Mouse (Mus musculus) lung, adult 2 months (tissue): ENCODE measurements at regions not wholly inside any gene's neighbourhood (a gene's known extent, or its start where the extent isn't known, plus 50 kb on each side); places are given as distances from the start of the nearest gene placed in this dataset.

Experiments
- DNase-seq: peaks from one replicate; pipeline ENCODE4 v3.0.0; 2022
- H3K4me1 ChIP-seq: fragments of 200-500 bp; 2 replicates; pipeline ENCODE4 v1.6.1; 2011; ENCODE audit warnings: low read length; ENCODE audit not compliant: control insufficient read depth, insufficient read depth
- H3K4me3 ChIP-seq: fragments of 200-500 bp; replicated peaks from 2 replicates; pipeline ENCODE3; 2011; ENCODE audit warnings: low read depth, mild to moderate bottlenecking, control low read depth, low read length; ENCODE audit errors: extremely low read depth
- CTCF ChIP-seq: fragments of 200-500 bp; IDR thresholded peaks from 2 replicates; pipeline ENCODE4 v1.5.1; 2011; ENCODE audit warnings: mild to moderate bottlenecking, low read length, control low read depth; ENCODE audit not compliant: insufficient read depth
- POLR2A ChIP-seq: fragments of 200-500 bp; IDR thresholded peaks from 2 replicates; pipeline ENCODE4 v1.6.1; 2011; ENCODE audit warnings: low read depth, mild to moderate bottlenecking, control low read depth, low read length, borderline replicate concordance; ENCODE audit errors: extremely low read depth
- whole genome bisulfite sequencing: fragments of 180-500 bp; shearing (Covaris S2); methylation state at CpG from one replicate; pipeline ENCODE4 v1.1.7; 2018; 5-methylcytosine and 5-hydroxymethylcytosine counted together

GRCm38 (mm10) chr6:98513217-98513616 lies 170.7 kb upstream of the Gm765 start:
- no peak for DNase-seq
- no peaks in the 10 kb centered on the region; the same call in none of the 2 replicates for H3K4me1 ChIP-seq
- no peak overlapping the region for H3K4me3 ChIP-seq
- TF ChIP-seq POLR2A (no peak), CTCF (no peak)
- 22% methylated on average over 3 of the region's 3 CpGs for WGBS

- TF ChIP-seq CTCF (no peak), POLR2A (no peak)
- DNase-seq: no peak
- no peaks in the 10 kb centered on the region for H3K4me1 ChIP-seq
- 70% methylated on average over 2 of the region's 2 CpGs for WGBS
- H3K4me3 ChIP-seq: no peak overlapping the region
These were observed 160.2 kb upstream of the Gm765 start for GRCm38 (mm10) chr6:98502726-98503125.

GRCm38 (mm10) chr6:98499721-98500120 lies 157.2 kb upstream of the Gm765 start:
- Histone ChIP-seq H3K4me1 (no peaks in the 10 kb centered on the region), H3K4me3 (no peak overlapping the region)
- DNase-seq: no peak
- TF ChIP-seq POLR2A (no peak), CTCF (no peak)
- 82% methylated on average over 5 of the region's 5 CpGs for WGBS

- WGBS: 87% methylated on average over 3 of the region's 3 CpGs
- DNase-seq: no peak
- no peak overlapping the region for H3K4me3 ChIP-seq
- no peaks in the 10 kb centered on the region for H3K4me1 ChIP-seq
- TF ChIP-seq POLR2A (no peak), CTCF (no peak)
These were observed 144.1 kb upstream of the Gm765 start for GRCm38 (mm10) chr6:98486626-98487025.

DNA sequence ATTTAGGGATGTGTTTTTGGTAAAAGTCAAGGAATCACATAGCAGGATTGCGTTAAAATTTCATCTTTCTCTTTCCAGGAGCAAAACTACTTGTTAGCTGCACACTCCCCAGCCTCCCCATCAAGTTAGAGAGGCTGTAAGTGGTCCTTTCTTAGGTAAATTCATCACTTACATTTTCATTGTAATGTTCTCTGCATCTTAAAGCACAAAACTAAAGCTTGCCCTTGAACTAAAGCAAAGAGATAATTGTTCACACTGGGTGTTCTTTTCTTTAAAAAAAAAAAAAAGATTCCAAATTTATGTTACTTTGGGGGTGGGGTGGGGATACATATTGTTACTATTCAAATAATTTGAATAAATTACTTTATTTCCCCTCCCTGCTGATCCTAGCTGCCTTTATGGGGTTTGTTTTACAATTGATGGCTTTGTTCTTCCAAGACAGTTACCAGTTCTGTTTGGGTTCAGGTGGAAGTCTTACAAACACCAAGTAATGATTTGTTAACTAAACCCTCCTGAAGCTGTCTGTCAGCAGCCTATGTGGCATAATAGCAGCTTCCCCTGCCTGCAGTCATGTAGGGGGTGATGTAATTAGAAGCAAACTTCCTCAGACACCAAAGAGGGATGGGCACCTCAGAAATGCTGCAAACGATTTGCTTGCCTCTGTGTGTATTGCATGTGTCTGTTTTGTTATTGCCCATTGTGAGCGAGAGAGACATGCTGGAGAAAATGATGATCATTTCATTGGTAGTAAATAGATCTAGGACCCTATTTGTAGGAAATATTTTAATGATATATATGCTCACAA lies 141.0 kb upstream of the Gm765 start:
- DNase-seq: no peak
- WGBS: 60% methylated on average over 3 of the region's 3 CpGs
- TF ChIP-seq POLR2A (no peak), CTCF (no peak)
- H3K4me3 ChIP-seq: no peak overlapping the region
- H3K4me1 ChIP-seq: no peaks in the 10 kb centered on the region

DNA sequence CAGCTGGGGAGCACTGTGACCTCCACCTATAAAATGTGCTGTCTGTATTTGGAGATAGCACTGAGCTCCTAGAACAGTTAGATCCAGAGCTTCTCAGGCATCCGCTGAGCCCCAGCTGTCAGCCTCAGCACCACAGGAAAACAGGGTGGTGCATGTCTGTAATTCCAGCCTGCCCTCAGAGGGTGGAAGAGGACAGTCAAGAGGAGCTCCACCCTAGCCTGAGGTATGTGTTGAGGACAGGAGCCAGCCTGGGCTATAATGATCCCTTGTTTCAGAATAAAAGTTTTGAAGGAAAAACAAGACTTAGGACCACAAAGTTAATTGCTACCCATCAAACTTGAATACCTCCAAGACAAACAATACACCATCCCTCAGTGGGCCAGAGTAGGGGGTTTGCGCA lies 139.8 kb upstream of the Gm765 start:
- H3K4me1 ChIP-seq: no peaks in the 10 kb centered on the region
- no peak overlapping the region for H3K4me3 ChIP-seq
- TF ChIP-seq CTCF (no peak), POLR2A (no peak)
- 76% methylated on average over 2 of the region's 2 CpGs for WGBS
- no peak for DNase-seq

- no peak for DNase-seq
- H3K4me3 ChIP-seq: no peak overlapping the region
- no peaks in the 10 kb centered on the region for H3K4me1 ChIP-seq
- no peak for TF ChIP-seq CTCF
- no peak for TF ChIP-seq POLR2A
These were observed 125.0 kb upstream of the Gm765 start for GRCm38 (mm10) chr6:98467563-98467962.

DNA sequence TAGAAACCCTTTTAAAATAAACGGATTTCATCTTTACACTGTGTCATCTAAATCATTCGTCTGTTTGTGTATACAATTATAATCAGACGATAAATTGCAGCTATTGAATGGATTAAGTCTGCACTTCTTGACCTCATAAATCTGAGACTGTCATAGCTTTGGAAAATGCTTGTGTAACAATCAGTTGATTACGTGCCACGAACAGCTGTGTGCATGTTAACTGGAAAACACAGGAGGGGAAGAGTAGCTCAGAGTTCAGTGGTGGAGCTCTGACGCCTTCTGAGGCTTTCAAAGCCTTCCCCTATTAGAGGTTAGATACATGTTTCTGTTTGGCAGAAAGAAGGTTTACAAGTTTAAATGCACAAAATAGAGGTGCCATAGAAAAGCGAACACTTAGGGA lies 109.7 kb upstream of the Gm765 start:
- H3K4me1 ChIP-seq: no peaks in the 10 kb centered on the region
- H3K4me3 ChIP-seq: no peak overlapping the region
- TF ChIP-seq CTCF: no peak
- TF ChIP-seq POLR2A: no peak
- 42% methylated on average over 7 of the region's 7 CpGs for WGBS
- DNase-seq: no peak

DNA sequence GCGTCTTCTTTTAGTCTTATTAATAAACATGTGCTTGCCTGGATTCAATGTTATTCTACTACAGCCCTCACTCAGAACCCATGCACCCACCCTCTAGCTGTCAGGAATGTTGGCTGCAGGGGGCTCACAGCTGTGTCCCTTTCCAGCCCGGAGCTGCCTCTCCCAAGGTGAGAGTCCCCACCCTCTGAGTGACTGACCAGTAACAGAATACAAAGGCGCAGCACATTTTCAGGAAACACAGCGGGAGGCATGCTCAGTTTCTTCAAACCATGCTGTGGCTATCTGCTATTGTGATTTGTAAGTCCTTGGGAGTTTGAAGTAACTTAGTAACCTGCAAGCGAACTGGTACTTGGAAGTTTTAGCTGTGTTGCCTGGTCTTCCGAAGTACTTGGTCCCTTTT lies 93.1 kb upstream of the Gm765 start:
- TF ChIP-seq CTCF (no peak), POLR2A (no peak)
- Histone ChIP-seq H3K4me1 (no peaks in the 10 kb centered on the region), H3K4me3 (no peak overlapping the region)
- DNase-seq: no peak
- whole genome bisulfite sequencing: 23% methylated on average over 6 of the region's 6 CpGs

- DNase-seq: no peak
- WGBS: 62% methylated on average over 6 of the region's 6 CpGs
- no peaks in the 10 kb centered on the region for H3K4me1 ChIP-seq
- no peak for TF ChIP-seq CTCF
- no peak for TF ChIP-seq POLR2A
- no peak overlapping the region for H3K4me3 ChIP-seq
These were observed 90.7 kb upstream of the Gm765 start for GRCm38 (mm10) chr6:98433286-98433685.
